Mouse (Mus musculus) brain, adult 10 weeks (tissue): ENCODE results near the gene Lrp4. TPM values are rescaled to one million over a fixed set of nuclear protein-coding genes. Genes with fewer than 3 reads are reported as not detected.

ENCODE experiments used
- polyA plus RNA-seq: library from polyadenylated mRNA; stranded (reverse); fragments of 350-450 nt; fragmentation: Illumina TruSeq; extraction: RNeasy Lipid Tissue Mini Kit (QIAGEN cat#74804); gene quantifications from one replicate; pipeline ENCODE4 v1.2.3, GENCODE M21; 2015; ENCODE audit warnings: low read depth, low replicate concordance

The Lrp4 gene
- 9.5 TPM for polyA plus RNA-seq

GRCm38 (mm10) chr2:91457259-91457655 lies at the start of gene Lrp4:
TSS of gene Lrp4 (plus strand) at chr2:91457511.

GRCm38 (mm10) chr2:91444286-91444892 lies 12.9 kb upstream of the Lrp4 start, which contains the start of gene 1110051M20Rik:
TSS of gene 1110051M20Rik (minus strand) at chr2:91444704.

DNA sequence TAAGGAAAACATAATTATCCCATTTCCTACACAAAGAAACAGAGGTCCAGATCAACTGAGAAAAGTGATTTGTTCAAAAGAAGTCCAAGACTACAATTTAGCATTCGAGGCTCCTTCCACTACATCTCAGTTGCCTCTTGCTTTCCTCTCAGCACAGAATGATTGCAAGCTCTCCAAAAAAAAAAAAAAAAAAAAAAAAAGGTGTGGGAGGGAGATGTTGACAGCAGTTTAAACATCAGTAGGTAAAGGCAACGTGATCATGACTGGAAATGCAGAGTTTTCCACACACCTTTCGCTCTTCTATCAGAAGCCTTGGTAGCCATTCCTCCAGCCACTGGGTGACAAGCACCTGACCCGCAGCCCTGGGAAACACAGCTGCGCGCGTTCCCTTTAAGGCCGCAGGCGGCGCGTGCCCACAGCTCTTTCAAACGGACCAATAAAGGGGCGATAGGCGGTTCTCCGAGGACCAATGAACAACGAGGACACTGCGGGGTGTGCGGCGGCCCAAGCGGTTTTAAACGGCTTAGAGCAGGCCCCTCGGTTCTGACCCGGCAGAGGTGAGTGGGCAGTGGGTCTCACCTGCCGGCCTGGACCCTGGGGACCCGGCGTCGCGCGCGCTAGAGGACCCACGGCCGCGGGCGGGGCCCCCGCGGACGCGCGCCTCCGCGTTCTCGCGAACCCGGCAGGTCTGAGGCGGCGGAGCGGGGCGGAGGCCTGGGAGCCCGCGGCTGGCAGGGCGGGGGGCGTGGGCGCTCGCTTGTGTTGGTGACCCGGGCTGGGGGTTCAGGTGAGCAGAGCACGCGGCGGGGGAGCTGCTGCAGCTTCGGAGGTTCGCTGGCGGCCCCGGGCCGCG lies 69.2 kb downstream of the Lrp4 start, which contains the start of gene Ckap5:
Gene Ckap5 (plus strand): TSS at position 469 of the 853 bp plus-strand sequence.

Other genes starting within 250 kb of the Lrp4 start
- gene Ddb2, start 220.5 kb upstream of the Lrp4 start, polyA plus RNA-seq = 20.8 TPM
- 46.7 TPM for gene Pacsin3, start 201.6 kb upstream of the Lrp4 start, polyA plus RNA-seq
- gene Arfgap2, start 192.5 kb upstream of the Lrp4 start, polyA plus RNA-seq = 60.7 TPM
- gene 1110051M20Rik, start 12.8 kb upstream of the Lrp4 start, polyA plus RNA-seq = 114 TPM
- gene Ckap5, start 69.3 kb downstream of the Lrp4 start, polyA plus RNA-seq = 67.3 TPM
- not detected for gene F2, start 178.9 kb downstream of the Lrp4 start, polyA plus RNA-seq
- 8.0 TPM for gene Zfp408, start 192.3 kb downstream of the Lrp4 start, polyA plus RNA-seq
- 54.4 TPM for gene Arhgap1, start 192.3 kb downstream of the Lrp4 start, polyA plus RNA-seq